Mouse (Mus musculus) layer of hippocampus, postnatal 14 days (tissue): ENCODE data around the gene Ccdc124. TPM values are rescaled to one million over a fixed set of nuclear protein-coding genes. Genes with fewer than 3 reads are reported as not detected.

Source experiments
- DNase-seq, 2 experiments: peaks; one replicate each; pipeline ENCODE4 v3.0.0; 2021 to 2022; ENCODE audit warnings: low spot score in 2 of 2, mixed read lengths in 1 of 2
- long read RNA-seq, 2 experiments: library from polyadenylated mRNA; stranded (forward); transcript quantifications; one replicate each; pipeline ENCODE4 v2.0.0; 2021
- total RNA-seq, 2 experiments: library from RNA; stranded (reverse); gene quantifications; 2 replicates each; pipeline ENCODE4 v1.2.3; 2021

The Ccdc124 gene
- 10 to 100 TPM; 84.5 to 92.7 TPM for total RNA-seq
- long read RNA-seq, experiment 1, transcript Ccdc124-201 (5 exons, 1,356 nt), result major isoform, 78 of 95 reads
- long read RNA-seq, experiment 1, partial matches to known transcripts, result 13 of 95 reads
- long read RNA-seq, experiment 1, other reads (novel, unspliced or antisense), result 4 of 95 reads
- long read RNA-seq, experiment 2, transcript Ccdc124-201 (5 exons, 1,356 nt), result major isoform, 150 of 180 reads
- long read RNA-seq, experiment 2, partial matches to known transcripts, result 24 of 180 reads
- long read RNA-seq, experiment 2, other reads (novel, unspliced or antisense), result 6 of 180 reads

- peak; percentile 97 to 99 for DNase-seq
Measured at GRCm38 (mm10) chr8:70873364-70873985, at the start of gene Ccdc124. Ccdc124 (minus strand) TSS chr8:70873935.

DNA sequence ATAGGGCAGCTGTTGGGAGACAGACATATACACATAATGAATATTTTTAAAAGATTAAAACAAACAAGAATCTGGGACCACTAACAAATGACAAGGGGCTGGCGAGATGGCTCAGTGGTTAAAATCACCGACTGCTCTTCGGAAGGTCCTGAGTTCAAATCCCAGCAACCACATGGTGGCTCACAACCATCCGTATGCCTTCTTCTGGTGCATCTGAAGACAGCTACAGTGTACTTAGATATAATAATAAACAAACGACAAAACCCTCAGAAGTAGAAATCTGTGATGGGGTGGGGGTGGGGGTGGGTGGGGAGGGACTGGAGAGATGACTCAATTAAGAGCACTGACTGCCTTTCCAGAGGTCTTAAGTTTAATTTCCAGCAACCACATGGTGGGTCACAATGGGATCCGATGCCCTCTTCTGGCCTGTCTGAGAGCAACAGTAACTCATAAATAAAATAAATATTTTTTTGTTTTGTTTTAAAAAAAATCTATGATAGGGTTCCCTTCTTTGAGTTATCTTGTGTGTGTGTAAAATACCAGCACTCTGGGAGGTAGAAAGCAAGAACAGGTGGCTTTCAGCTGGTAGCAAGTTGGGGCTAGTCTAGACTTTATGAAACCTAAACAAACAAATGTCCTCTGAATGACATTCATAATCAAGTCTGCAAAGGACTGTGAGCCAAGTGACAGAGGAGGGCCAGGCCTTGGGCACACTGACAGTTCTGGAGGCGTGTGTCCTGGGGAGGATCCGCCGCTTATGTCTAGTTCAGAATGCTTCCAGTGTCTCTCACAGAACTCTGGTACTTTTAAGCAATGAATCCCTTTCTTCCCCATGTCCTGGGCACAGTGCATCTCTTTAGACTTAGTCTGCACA, 46.6 kb upstream of the Ccdc124 start:
- no peak for DNase-seq

DNA sequence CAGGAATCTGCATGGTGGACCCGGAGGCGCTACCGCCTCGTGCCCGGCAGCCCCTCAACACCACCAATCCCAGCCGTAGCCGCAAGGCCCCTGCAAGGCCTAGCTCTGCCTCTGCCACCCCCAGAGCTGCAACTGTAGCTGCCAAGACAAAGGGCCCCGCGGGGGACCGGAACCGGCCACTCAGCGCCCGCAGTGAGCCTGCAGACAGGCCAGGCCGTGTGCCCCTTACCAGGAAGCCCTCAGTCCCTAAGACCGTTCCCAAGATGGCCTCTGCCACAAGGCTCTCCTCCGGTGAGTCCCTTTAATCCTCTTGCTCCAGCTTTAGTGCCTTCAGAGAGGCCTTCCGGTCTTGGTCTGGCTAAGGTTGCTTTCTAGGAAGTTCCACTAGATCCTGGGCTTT, 41.0 kb upstream of the Ccdc124 start:
- no peak for DNase-seq

- DNase-seq, result no peak
Measured at GRCm38 (mm10) chr8:70913523-70913922, 39.8 kb upstream of the Ccdc124 start.

DNA sequence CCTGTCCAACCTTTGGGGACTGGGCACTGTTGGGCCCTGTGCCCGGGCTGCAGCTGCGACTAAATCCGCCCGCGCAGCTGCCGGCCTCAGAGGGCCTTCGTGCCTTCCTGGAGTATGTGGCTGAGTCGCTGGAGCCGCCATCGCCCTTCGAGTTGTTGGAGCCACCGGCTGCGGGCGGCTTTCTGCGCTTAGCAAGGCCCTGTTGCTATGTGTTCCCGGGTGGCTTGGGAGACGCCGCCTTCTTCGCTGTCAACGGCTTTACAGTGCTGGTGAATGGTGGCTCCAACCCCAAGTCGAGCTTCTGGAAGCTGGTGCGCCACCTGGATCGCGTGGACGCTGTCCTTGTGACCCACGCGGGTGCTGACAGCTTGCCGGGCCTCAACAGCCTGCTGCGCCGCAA, 39.2 kb upstream of the Ccdc124 start:
- no peak for DNase-seq

DNA sequence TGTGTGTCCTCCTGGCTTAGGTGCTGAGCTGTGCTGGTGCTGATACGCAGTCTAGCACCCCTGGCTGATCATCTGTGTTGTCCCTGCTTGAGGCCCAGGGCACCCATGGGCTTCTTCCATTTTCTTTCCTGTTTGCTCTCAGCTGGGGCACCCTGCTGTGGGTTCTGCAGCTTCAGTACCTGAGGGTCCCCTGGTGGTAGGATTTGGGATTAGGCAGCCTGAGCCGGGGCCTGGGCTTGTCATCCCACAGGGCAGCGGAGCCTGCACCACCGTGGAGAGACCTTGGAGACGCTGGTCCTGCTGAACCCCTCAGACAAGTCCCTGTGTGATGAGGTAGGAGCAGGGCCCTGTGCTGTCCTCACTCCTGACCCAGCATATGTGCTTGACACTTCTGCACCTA, 37.9 kb upstream of the Ccdc124 start:
- no peak for DNase-seq

DNA sequence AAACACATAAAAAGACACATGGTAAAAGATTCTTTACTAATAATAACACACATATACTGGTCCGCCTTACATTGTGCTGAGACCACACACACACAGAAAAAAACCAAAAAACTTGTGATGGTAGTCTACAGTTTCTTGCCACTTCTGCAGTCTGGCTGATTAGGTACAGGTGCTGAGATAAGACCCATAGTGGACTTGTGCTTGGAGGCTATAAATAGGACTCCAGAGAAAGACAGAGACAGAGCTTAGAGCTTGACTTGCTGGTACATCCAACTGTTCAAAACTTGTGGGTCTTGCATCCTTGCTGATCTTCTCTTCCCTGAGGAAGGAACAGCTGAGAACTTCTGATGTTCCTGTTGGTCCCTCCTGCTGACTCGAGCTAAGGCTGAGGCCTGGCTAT, 33.8 kb upstream of the Ccdc124 start:
- DNase-seq, result no peak

DNA sequence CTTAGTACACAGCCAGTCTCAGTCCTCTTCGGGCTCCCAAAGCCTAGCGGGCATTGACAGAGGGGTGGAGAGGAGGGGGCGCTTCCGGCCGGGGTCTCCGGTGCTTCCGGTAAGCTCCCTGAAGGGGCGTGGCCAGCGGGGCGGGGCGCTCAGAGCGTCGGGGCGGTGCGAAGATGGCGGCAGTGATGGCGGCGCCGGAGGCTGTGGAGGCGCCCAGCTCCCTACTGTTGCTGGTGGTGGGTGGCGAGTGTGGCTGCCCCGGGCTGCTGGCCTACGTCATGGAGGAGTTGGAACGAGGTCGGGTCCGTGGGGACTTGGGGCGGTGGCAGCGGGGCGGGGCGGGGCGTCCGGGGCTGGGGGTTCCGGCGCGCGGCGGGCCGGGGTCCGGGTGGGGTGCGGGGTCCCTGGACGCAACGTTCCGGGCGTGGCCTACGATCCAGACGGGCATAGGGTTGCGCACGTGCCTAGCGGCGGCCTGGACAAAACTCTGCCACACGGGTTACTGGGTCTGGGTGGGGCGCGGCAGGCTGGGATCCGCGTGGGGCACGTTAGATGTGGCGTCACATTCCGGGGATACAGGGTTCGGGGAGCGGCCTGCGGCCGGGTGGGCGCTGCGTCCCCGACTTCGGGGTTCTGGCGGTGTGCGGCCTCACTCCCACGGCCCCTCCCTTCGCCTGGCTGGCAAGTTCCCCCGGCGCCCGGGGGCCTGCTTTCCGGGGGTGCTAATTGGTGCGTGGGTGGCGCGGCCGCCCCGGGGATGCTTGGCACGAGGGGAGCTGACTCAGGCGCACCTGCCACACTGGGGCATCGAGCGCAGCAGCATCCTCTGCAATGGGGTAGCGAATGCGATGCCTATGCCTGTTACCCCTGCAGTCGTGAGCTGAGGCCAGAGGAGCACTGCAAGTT, 32.3 kb upstream of the Ccdc124 start, which contains the start of gene Map1s:
Gene Map1s (plus strand): TSS at position 102 of the 906 bp plus-strand sequence.
- DNase-seq, result peak; percentile 84 to 90

- no peak for DNase-seq
Measured at GRCm38 (mm10) chr8:70905463-70905830, 31.7 kb upstream of the Ccdc124 start.

DNA sequence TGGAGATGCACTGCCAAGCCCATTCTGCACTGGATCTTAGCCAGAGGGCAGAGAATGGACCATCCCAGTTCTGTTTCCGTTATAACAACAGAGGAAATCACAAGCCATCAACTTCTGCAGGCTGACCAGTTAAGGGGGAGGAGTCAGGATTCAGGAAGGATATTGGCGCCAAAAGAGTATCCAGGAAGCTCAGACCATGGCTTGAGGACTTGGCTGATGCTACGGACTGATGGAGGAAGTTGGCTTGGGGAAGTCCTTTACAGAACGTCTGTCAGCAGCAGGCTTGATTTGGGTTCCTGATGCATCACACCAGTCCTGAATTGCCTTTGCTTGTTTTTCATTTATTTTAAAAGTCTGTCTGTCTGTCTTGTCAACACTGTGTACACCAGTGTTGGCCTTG, 30.8 kb upstream of the Ccdc124 start:
- no peak for DNase-seq

- DNase-seq, result no peak
Measured at GRCm38 (mm10) chr8:70903582-70903981, 29.8 kb upstream of the Ccdc124 start.

GRCm38 (mm10) chr8:70903112-70903511, 29.4 kb upstream of the Ccdc124 start:
- no peak for DNase-seq

DNA sequence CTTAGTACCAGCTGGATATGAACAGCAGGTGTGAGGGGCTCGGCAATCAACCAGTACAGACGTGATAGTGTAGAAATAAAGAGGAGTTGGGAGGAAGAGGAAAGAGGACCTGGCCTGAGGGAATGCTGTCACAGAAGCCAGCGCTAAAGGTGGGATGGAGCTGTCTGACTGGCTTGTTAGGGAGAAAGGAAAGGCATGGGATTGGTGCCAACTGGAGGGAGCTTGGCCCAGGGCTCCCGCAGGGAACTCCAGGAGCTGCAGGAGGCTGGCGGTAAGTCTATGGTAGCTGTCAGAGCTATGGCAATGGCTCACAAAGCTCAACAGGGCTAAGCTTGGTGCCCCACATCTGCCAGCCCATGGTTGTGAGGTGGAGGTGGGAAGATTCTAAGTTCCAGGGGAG, 28.5 kb upstream of the Ccdc124 start:
- no peak for DNase-seq

- DNase-seq, result no peak
Measured at GRCm38 (mm10) chr8:70900872-70901387, 27.2 kb upstream of the Ccdc124 start.

GRCm38 (mm10) chr8:70899226-70899625, 25.5 kb upstream of the Ccdc124 start:
- no peak for DNase-seq

- DNase-seq, result no peak
Measured at GRCm38 (mm10) chr8:70898661-70899198, 25.0 kb upstream of the Ccdc124 start.

DNA sequence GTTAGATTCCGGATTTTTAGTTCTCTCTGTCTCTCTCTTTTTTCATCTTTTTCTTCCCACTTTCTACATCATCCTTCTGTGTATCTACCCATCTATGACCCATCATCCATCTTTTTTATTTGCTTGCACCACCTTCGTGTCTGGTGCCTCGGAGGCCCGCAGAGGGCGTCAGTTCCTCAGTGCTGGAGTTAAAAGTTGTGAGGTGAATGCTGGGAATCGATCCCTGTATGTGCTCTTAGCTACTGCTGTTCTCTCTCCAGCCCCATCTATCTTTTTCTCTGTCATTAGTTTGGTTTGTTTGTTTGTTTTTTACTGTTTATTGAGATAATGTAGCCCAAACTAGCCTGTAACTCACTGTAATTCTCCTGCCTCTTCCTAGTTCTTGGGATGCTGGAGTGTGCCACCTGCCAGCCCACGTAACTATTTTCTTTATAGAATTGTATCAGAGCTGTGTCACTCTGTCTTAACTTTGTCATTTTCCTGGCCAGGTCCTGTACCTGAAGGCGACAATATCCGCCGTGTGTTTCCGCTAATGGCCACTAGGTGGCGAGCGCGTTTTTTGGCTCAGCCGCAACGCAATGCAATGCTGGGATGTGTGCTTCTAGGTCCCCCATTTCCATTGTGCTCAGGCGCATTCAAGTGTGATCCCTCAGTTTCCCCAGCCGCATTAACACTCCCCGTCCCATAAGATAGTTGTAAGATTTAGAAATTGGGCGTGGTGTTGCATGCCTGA, 24.1 kb upstream of the Ccdc124 start:
- peak; percentile 85 to 88 for DNase-seq

DNA sequence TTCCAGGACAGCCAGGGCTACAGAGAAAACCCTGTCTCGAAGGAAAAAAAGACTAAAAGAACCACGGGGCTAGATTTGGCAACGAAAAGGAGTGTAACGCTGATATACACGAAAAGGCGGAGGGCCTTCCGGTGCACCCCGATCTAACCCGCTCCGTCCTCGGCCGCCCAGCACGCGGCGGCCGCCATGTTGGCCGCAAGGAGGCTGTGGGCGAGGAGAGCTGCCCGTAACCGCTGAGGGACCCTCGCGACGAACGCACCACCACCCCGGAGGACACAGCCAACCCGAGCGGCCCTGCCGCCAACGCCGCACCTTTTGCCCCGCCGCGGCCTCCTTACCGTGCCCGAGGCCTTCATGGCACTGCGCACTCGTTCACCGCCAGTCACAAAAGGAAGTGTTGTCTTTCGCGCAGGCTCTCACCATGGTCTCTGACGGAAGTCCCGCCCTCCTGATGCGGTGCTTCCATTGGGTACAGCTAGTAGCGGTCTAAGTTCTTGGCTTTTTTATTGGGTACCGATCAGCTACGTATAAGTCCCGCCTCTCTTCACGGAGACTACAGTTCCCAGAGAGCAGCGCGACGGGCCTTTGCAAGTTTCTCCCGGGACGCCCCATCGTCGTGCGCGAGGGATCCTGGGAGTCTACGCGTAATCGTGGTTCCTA, 23.4 kb upstream of the Ccdc124 start, which contains the start of gene Rpl18a:
Gene Rpl18a (minus strand): TSS at position 392 of the 660 bp plus-strand sequence.
- peak; percentile 91 to 99 for DNase-seq
